Mouse (Mus musculus) lung, postnatal 0 days (tissue): ENCODE data around the gene Ccdc153. TPM values are rescaled to one million over a fixed set of nuclear protein-coding genes. Genes with fewer than 3 reads are reported as not detected.

ENCODE experiments used
- ATAC-seq: fragments of 200-750 bp; cut with Nextera tagmentation; 2 replicates; pipeline ENCODE4 v1.8.0; 2017; ENCODE audit warnings: moderate library complexity
- DNase-seq: peaks from one replicate; pipeline ENCODE4 v3.0.0-alpha.2; 2016; ENCODE audit warnings: low spot score
- H3K27ac ChIP-seq: fragments of 300-500 bp; sonication (generic); 2 replicates; pipeline ENCODE4 v1.5.1; 2014; ENCODE audit warnings: antibody characterized with exemption, mild to moderate bottlenecking, low read length, mixed read lengths
- H3K27me3 ChIP-seq: fragments of 300-500 bp; sonication (generic); replicated peaks from 2 replicates; pipeline ENCODE4 v1.6.1; 2014; ENCODE audit warnings: low read length, mixed read lengths; ENCODE audit not compliant: insufficient read depth
- H3K36me3 ChIP-seq: fragments of 300-500 bp; sonication (generic); 2 replicates; pipeline ENCODE4 v1.6.1; 2014; ENCODE audit warnings: low read length, mixed read lengths; ENCODE audit not compliant: insufficient read depth
- H3K4me1 ChIP-seq: fragments of 300-500 bp; sonication (generic); 2 replicates; pipeline ENCODE4 v1.6.1; 2014; ENCODE audit warnings: antibody characterized with exemption, low read depth, low read length, mixed read lengths; ENCODE audit not compliant: insufficient read depth
- H3K4me2 ChIP-seq: fragments of 300-500 bp; sonication (generic); replicated peaks from 2 replicates; pipeline ENCODE4 v1.6.1; 2014; ENCODE audit warnings: low read depth, mild to moderate bottlenecking, low read length, moderate library complexity, mixed read lengths
- H3K4me3 ChIP-seq: fragments of 300-500 bp; sonication (generic); 2 replicates; pipeline ENCODE4 v1.5.1; 2014; ENCODE audit warnings: low read depth, low read length
- H3K9ac ChIP-seq: fragments of 300-500 bp; sonication (generic); replicated peaks from 2 replicates; pipeline ENCODE4 v1.6.1; 2014; ENCODE audit warnings: low read depth, mild to moderate bottlenecking
- H3K9me3 ChIP-seq: fragments of 300-500 bp; sonication (generic); 2 replicates; pipeline ENCODE4 v1.6.1; 2016; ENCODE audit warnings: low read length, mixed read lengths
- CTCF ChIP-seq: IDR thresholded peaks from 2 replicates; pipeline ENCODE4 v1.5.1; 2016; ENCODE audit warnings: antibody characterized with exemption, mild to moderate bottlenecking
- EP300 ChIP-seq: IDR thresholded peaks from 2 replicates; pipeline ENCODE4 v1.6.1; 2016; ENCODE audit warnings: antibody characterized with exemption, mild to moderate bottlenecking, control low read depth
- WGBS: fragments of 180-500 bp; shearing (Covaris S2); extraction: QIAGEN DNeasy Blood & Tissue Kit; methylation state at CpG from one replicate; pipeline ENCODE4 v1.1.7; 2014; 5-methylcytosine and 5-hydroxymethylcytosine counted together
- polyA plus RNA-seq: library from polyadenylated mRNA; unstranded; fragments of >200 nt; fragmentation: Nextera tagmentation; extraction: Ambion mirVana; gene quantifications from 2 replicates; pipeline ENCODE4 v1.2.1, GENCODE M21; 2015

The Ccdc153 gene
- polyA plus RNA-seq: 59.6 and 60.0 TPM in 2 replicates

GRCm38 (mm10) chr9:44240399-44240798, at the start of gene Ccdc153:
Gene Ccdc153, plus strand, starts transcription at chr9:44240676.
- ATAC-seq (no peak), DNase-seq (no peak)
- Histone ChIP-seq H3K9ac (no peak within 1 kb of the TSS), H3K4me1 (no peaks in the 10 kb centered on the region), H3K4me2 (no peak within 1 kb of the TSS), H3K4me3 (no peak within 1 kb of the TSS), H3K27me3 (no peaks in the 10 kb centered on the region), H3K36me3 (no peaks in the 10 kb centered on the region), H3K27ac (no peak within 1 kb of the TSS), H3K9me3 (no peaks in the 10 kb centered on the region)
- no peak for TF ChIP-seq EP300
- TF ChIP-seq CTCF: no peak
- 28% methylated on average over 2 of the region's 2 CpGs for WGBS

GRCm38 (mm10) chr9:44191166-44191565, 49.3 kb upstream of the Ccdc153 start:
- Histone ChIP-seq H3K27ac (no peak overlapping the region), H3K27me3 (no peaks in the 10 kb centered on the region), H3K9me3 (no peaks in the 10 kb centered on the region), H3K4me3 (no peak overlapping the region), H3K36me3 (no peaks in the 10 kb centered on the region), H3K9ac (no peak overlapping the region), H3K4me1 (no peaks in the 10 kb centered on the region), H3K4me2 (no peak overlapping the region)
- WGBS: 50% methylated on average over 3 of the region's 3 CpGs
- TF ChIP-seq CTCF (no peak), EP300 (peak; percentile 88)
- DNase-seq: peak; percentile 87
- peak; percentile 63 for ATAC-seq

- no peaks in the 10 kb centered on the region for H3K9me3 ChIP-seq
Measured at GRCm38 (mm10) chr9:44192312-44192711, 48.2 kb upstream of the Ccdc153 start.

GRCm38 (mm10) chr9:44192794-44193193, 47.7 kb upstream of the Ccdc153 start:
- H3K4me3 ChIP-seq: no peak overlapping the region
- WGBS: 89% methylated on average over 5 of the region's 5 CpGs

More at GRCm38 (mm10) chr9:44192312-44192711, 48.2 kb upstream of the Ccdc153 start:
- H3K4me2 ChIP-seq: no peak overlapping the region
- H3K27ac ChIP-seq: no peak overlapping the region
- no peak overlapping the region for H3K4me3 ChIP-seq
- H3K36me3 ChIP-seq: no peaks in the 10 kb centered on the region
- WGBS: 81% methylated on average over 3 of the region's 3 CpGs
- ATAC-seq (no peak), DNase-seq (no peak)
- no peak overlapping the region for H3K9ac ChIP-seq
- no peaks in the 10 kb centered on the region for H3K27me3 ChIP-seq
- H3K4me1 ChIP-seq: no peaks in the 10 kb centered on the region
- TF ChIP-seq CTCF (no peak), EP300 (no peak)

GRCm38 (mm10) chr9:44194000-44194399, 46.5 kb upstream of the Ccdc153 start:
- H3K27ac ChIP-seq: no peak overlapping the region
- no peaks in the 10 kb centered on the region for H3K27me3 ChIP-seq
- no peak for DNase-seq
- ATAC-seq: no peak
- TF ChIP-seq EP300: no peak
- TF ChIP-seq CTCF: no peak
- no peak overlapping the region for H3K4me2 ChIP-seq
- H3K9me3 ChIP-seq: no peaks in the 10 kb centered on the region
- no peaks in the 10 kb centered on the region for H3K36me3 ChIP-seq
- no peaks in the 10 kb centered on the region for H3K4me1 ChIP-seq
- no peak overlapping the region for H3K9ac ChIP-seq
- no peak overlapping the region for H3K4me3 ChIP-seq
- WGBS: 51% methylated on average over 1 of the region's 1 CpGs

More at GRCm38 (mm10) chr9:44192794-44193193, 47.7 kb upstream of the Ccdc153 start:
- TF ChIP-seq CTCF (no peak), EP300 (no peak)
- H3K4me1 ChIP-seq: no peaks in the 10 kb centered on the region
- H3K9ac ChIP-seq: no peak overlapping the region
- no peaks in the 10 kb centered on the region for H3K27me3 ChIP-seq
- no peaks in the 10 kb centered on the region for H3K9me3 ChIP-seq
- no peak overlapping the region for H3K4me2 ChIP-seq
- H3K36me3 ChIP-seq: no peaks in the 10 kb centered on the region
- no peak for ATAC-seq
- DNase-seq: no peak
- H3K27ac ChIP-seq: no peak overlapping the region

- no peak for TF ChIP-seq CTCF
- TF ChIP-seq EP300: no peak
- no peak for DNase-seq
- H3K4me3 ChIP-seq: no peak overlapping the region
- no peaks in the 10 kb centered on the region for H3K27me3 ChIP-seq
- H3K4me1 ChIP-seq: peaks cover 3% of the 10 kb centered on the region; the same call in 1 of the 2 replicates
- 88% methylated on average over 4 of the region's 4 CpGs for WGBS
- no peaks in the 10 kb centered on the region for H3K36me3 ChIP-seq
- H3K9me3 ChIP-seq: no peaks in the 10 kb centered on the region
- no peak overlapping the region for H3K9ac ChIP-seq
- H3K27ac ChIP-seq: no peak overlapping the region
- H3K4me2 ChIP-seq: no peak overlapping the region
- no peak for ATAC-seq
Measured at GRCm38 (mm10) chr9:44196354-44196753, 44.1 kb upstream of the Ccdc153 start.

GRCm38 (mm10) chr9:44199166-44199565, 41.3 kb upstream of the Ccdc153 start:
- no peak overlapping the region for H3K9ac ChIP-seq
- no peaks in the 10 kb centered on the region for H3K27me3 ChIP-seq
- H3K27ac ChIP-seq: no peak overlapping the region
- ATAC-seq: no peak
- H3K4me2 ChIP-seq: no peak overlapping the region
- no peak overlapping the region for H3K4me3 ChIP-seq
- 54% methylated on average over 3 of the region's 3 CpGs for WGBS
- no peaks in the 10 kb centered on the region for H3K9me3 ChIP-seq
- H3K4me1 ChIP-seq: peaks cover 3% of the 10 kb centered on the region; the same call in 1 of the 2 replicates
- TF ChIP-seq EP300 (no peak), CTCF (no peak)
- DNase-seq: no peak
- no peaks in the 10 kb centered on the region for H3K36me3 ChIP-seq
